Mouse (Mus musculus): ENCODE results near the gene Zfp667.

DNA sequence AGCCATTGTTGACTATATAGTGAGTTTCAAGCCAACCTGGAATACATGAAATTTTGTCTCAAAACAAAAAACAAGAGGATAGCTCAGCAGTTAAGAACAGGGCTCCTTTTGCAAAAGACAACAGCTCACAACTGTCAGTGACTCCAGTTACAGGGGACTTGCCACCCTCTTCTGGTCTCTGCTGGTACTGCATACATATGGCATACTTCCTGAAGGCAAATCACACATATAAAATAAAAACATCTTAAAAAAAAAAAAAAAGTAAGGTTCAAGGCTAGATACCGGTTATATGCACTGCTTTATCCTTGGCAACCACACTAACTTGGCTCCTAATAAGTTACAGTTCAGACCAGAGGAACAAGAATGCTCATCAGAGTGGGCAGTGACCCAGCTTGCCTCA lies 3.6 kb upstream of the Zfp667 start:
- TF ChIP-seq POLR2A (IDR thresholded peaks at IDR 0.05; ENCODE audit: borderline replicate concordance, insufficient read depth, low read length): no peak
- peak; percentile 76 for TF ChIP-seq CTCF (IDR thresholded peaks at IDR 0.05; ENCODE audit: borderline replicate concordance, insufficient read depth, low read depth, low read length)

Measured in cerebellum, adult 2 months (tissue).